Mouse (Mus musculus) natural killer cell, adult 2 months (primary cell): ENCODE results near the gene Zfp541.

ENCODE experiments used
- DNase-seq, 2 experiments: peaks; one replicate each; pipeline ENCODE4 v3.0.0; 2022; ENCODE audit warnings: low spot score in 2 of 2

The Zfp541 gene

GRCm38 (mm10) chr7:16061219-16062098, at the start of gene Zfp541:
TSS of gene Zfp541 (plus strand) at chr7:16061814.
- DNase-seq = no peak

GRCm38 (mm10) chr7:16012576-16013263, 48.9 kb upstream of the Zfp541 start:
- DNase-seq = peak; percentile 35 to 51

- no peak for DNase-seq
These were observed 47.8 kb upstream of the Zfp541 start for GRCm38 (mm10) chr7:16013722-16014275.

- DNase-seq = no peak
These were observed 47.0 kb upstream of the Zfp541 start for GRCm38 (mm10) chr7:16014521-16015175.

- no peak for DNase-seq
These were observed 46.2 kb upstream of the Zfp541 start for GRCm38 (mm10) chr7:16015384-16015783.

- DNase-seq = peak in 1 of 2 experiments; percentile 42
These were observed 43.4 kb upstream of the Zfp541 start for GRCm38 (mm10) chr7:16018016-16018810.

- DNase-seq = no peak
These were observed 42.1 kb upstream of the Zfp541 start for GRCm38 (mm10) chr7:16019256-16020094.

- peak; percentile 45 to 55 for DNase-seq
These were observed 36.9 kb upstream of the Zfp541 start for GRCm38 (mm10) chr7:16024603-16025222.

- DNase-seq = no peak
These were observed 33.3 kb upstream of the Zfp541 start for GRCm38 (mm10) chr7:16028102-16028927.

GRCm38 (mm10) chr7:16031072-16031471, 30.5 kb upstream of the Zfp541 start:
- no peak for DNase-seq

- no peak for DNase-seq
These were observed 28.6 kb upstream of the Zfp541 start for GRCm38 (mm10) chr7:16033059-16033458.

GRCm38 (mm10) chr7:16033580-16034461, 27.8 kb upstream of the Zfp541 start:
- no peak for DNase-seq

GRCm38 (mm10) chr7:16036972-16037371, 24.6 kb upstream of the Zfp541 start:
- DNase-seq = no peak

- DNase-seq = no peak
These were observed 22.3 kb upstream of the Zfp541 start for GRCm38 (mm10) chr7:16039363-16039762.

GRCm38 (mm10) chr7:16041208-16041607, 20.4 kb upstream of the Zfp541 start:
- DNase-seq = no peak

GRCm38 (mm10) chr7:16042850-16043775, 18.5 kb upstream of the Zfp541 start:
- no peak for DNase-seq
